Mouse (Mus musculus) forebrain, postnatal 0 days (tissue): ENCODE results near the gene Strip1. TPM values are rescaled to one million over a fixed set of nuclear protein-coding genes. Genes with fewer than 3 reads are reported as not detected.
"Not testable (repeated sequence)": the region's sequence is repeated elsewhere in the genome, so short reads cannot be mapped to it uniquely, and the experiment has no call there.

Experiments used
- ATAC-seq: fragments of 200-750 bp; cut with Nextera tagmentation; 2 replicates; pipeline ENCODE4 v1.8.0; 2017; ENCODE audit warnings: mild to moderate bottlenecking, moderate library complexity
- DNase-seq: peaks from one replicate; pipeline ENCODE4 v3.0.0-alpha.2; 2015
- H3K27ac ChIP-seq: fragments of 300-500 bp; sonication (generic); 2 replicates; pipeline ENCODE4 v1.5.1; 2014; ENCODE audit warnings: low read depth, mild to moderate bottlenecking, antibody characterized with exemption, low read length, moderate library complexity, mixed read lengths
- H3K27me3 ChIP-seq: fragments of 300-500 bp; sonication (generic); 2 replicates; pipeline ENCODE4 v1.6.1; 2014; ENCODE audit warnings: mild to moderate bottlenecking, low read length, mixed read lengths; ENCODE audit not compliant: insufficient read depth
- H3K36me3 ChIP-seq: fragments of 300-500 bp; sonication (generic); 2 replicates; pipeline ENCODE4 v1.6.1; 2014; ENCODE audit warnings: mild to moderate bottlenecking, moderate library complexity; ENCODE audit not compliant: insufficient read depth
- H3K4me1 ChIP-seq: fragments of 300-500 bp; sonication (generic); 2 replicates; pipeline ENCODE4 v1.6.1; 2014; ENCODE audit warnings: antibody characterized with exemption; ENCODE audit not compliant: insufficient read depth
- H3K4me2 ChIP-seq: fragments of 300-500 bp; sonication (generic); 2 replicates; pipeline ENCODE4 v1.6.1; 2014; ENCODE audit warnings: low read depth, mild to moderate bottlenecking, moderate library complexity
- H3K4me3 ChIP-seq: fragments of 300-500 bp; sonication (generic); 2 replicates; pipeline ENCODE4 v1.5.1; 2014; ENCODE audit warnings: low read depth, low read length, mixed read lengths
- H3K9ac ChIP-seq: fragments of 300-500 bp; sonication (generic); 2 replicates; pipeline ENCODE4 v1.6.1; 2014; ENCODE audit warnings: mild to moderate bottlenecking
- H3K9me3 ChIP-seq: fragments of 300-500 bp; sonication (generic); 2 replicates; pipeline ENCODE4 v1.6.1; 2016; ENCODE audit warnings: low read length
- CTCF ChIP-seq: sonication (generic); IDR thresholded peaks from 2 replicates; pipeline ENCODE4 v1.5.1; 2016; ENCODE audit warnings: antibody characterized with exemption, control low read depth, low read depth
- WGBS: fragments of 180-500 bp; shearing (Covaris S2); extraction: QIAGEN DNeasy Blood & Tissue Kit; methylation state at CpG from one replicate; pipeline ENCODE4 v1.1.7; 2014; 5-methylcytosine and 5-hydroxymethylcytosine counted together
- polyA plus RNA-seq: library from polyadenylated mRNA; unstranded; fragments of >200 nt; fragmentation: Nextera tagmentation; extraction: Ambion mirVana; gene quantifications from 2 replicates; pipeline ENCODE4 v1.2.1, GENCODE M21; 2015
- total RNA-seq: library from RNA; depleted of rRNA; stranded (reverse); fragments of >200 nt; gene quantifications from 2 replicates; pipeline ENCODE4 v1.2.3, GENCODE M21; 2014

Strip1 gene
- total and polyA plus RNA-seq, 2 experiments from 2014 or later, result 108 to 135 TPM

DNA sequence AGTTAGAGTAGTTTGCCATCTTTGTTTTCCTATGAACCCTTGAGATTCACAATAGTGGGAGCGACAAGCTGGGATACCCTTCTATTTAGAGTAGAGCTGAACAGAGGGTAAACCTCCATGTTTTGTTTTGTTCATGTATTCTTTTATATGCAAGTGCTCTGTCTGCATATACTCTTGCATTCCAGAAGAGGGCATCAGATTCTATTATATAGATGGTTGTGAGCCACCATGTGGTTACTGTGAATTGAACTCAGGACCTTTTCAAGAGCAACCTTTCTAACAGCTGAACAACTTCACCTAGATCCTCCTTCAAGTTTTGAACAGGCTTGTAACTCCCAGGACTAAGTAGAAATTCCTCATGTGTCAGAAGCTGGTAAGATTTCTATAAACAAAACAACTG is 27.5 kb upstream of the Strip1 start:
- peak; percentile 37 for TF ChIP-seq CTCF
- Histone ChIP-seq H3K4me1 (no peaks in the 10 kb centered on the region), H3K4me3 (no peak overlapping the region), H3K27me3 (no peaks in the 10 kb centered on the region), H3K9ac (no peak overlapping the region), H3K27ac (no peak overlapping the region), H3K36me3 (peaks cover 21% of the 10 kb centered on the region), H3K9me3 (no peaks in the 10 kb centered on the region), H3K4me2 (no peak overlapping the region)
- no peak for ATAC-seq
- no peak for DNase-seq
- WGBS, result 84% methylated on average over 1 of the region's 1 CpGs

DNA sequence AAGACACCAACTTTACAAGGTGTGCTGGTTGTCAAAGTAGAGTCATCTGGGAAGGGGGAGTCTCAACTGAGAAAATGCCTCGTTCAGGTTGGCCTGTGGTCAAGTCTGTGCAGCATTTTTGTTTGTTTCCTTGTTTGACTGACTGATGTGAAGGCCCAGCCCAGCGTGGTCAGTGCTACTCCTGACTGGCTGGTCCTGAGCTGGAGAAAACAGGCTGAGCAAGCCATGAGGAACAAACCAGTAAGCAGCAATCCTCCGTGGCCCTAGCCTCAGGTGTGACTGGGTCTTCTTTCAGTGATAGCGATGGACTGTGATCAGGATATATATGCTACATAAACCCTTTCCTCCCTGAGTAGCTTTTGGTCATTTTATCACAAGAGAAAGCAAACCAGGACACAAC is 25.4 kb upstream of the Strip1 start:
- Histone ChIP-seq H3K9ac (no peak overlapping the region), H3K4me2 (no peak overlapping the region), H3K27ac (no peak overlapping the region), H3K36me3 (peaks cover 8% of the 10 kb centered on the region), H3K4me1 (no peaks in the 10 kb centered on the region), H3K9me3 (no peaks in the 10 kb centered on the region), H3K4me3 (no peak overlapping the region), H3K27me3 (no peaks in the 10 kb centered on the region)
- no peak for TF ChIP-seq CTCF
- no peak for DNase-seq
- no peak for ATAC-seq
- WGBS, result 75% methylated on average over 4 of the region's 4 CpGs

DNA sequence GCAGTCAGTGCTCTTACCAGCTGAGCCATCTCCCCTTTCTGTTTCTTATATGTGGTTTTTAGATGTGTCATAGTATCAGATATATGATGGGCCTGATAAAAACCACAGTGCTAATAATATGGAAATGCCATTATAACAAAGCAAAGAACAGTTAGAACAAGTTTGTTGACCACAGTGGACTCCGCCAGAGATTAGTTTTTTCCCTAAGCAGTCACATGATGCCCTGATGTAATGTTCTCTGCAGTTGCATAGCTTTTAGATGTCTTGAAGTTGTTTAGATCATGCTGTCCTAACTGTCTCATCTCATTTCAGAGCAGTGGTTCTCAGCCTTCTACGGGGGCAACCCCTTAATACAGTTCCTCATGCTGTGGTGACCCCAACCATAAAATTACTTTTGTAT is 24.7 kb upstream of the Strip1 start:
- Histone ChIP-seq H3K4me1 (no peaks in the 10 kb centered on the region), H3K9ac (no peak overlapping the region), H3K4me3 (no peak overlapping the region), H3K36me3 (peaks cover 4% of the 10 kb centered on the region), H3K4me2 (no peak overlapping the region), H3K27me3 (no peaks in the 10 kb centered on the region), H3K27ac (no peak overlapping the region), H3K9me3 (no peaks in the 10 kb centered on the region)
- ATAC-seq, result 0 out of 2 replicates have a peak, but pooled peaks have one; percentile 15
- TF ChIP-seq CTCF, result no peak
- WGBS, result 92% methylated on average over 2 of the region's 2 CpGs
- no peak for DNase-seq

DNA sequence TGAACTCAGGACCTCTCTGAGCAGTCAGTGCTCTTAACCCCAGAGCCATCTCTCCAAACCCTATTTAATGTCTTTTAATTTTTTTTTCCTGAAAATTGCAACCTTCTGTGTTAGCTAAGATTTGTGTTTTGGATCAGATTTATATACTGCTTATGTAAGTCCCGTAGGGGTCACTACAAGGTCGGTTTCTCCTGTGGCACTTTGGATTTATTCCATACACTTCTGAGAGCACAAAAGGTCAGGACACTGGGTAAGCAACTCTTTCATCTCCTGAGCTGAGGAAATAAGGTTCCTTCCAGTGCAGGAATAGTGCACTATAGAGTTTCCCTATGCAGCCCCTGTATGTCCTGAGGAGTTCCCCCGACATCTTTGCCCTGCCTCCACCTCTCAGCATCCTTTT is 24.0 kb upstream of the Strip1 start:
- no peak for ATAC-seq

DNA sequence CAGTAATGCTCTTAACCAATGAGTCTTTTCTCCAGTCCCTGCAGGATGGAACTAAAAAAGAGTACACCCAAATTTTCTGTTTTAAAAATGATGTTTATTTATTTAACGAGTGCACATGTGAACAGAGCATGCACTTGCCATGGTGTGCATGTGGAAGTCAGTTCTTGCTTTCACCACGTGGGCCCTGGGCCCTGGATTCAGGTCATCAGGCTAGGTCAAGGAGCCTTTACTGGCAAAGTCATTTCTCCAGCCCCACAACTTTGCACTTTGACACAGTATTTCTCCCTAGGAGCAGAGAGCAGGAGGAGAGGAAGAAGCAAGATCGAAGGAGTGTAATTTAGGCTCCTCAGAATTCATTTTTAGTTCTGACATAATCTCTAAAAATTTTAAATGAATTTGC is 23.4 kb upstream of the Strip1 start:
- H3K9ac ChIP-seq, result no peak overlapping the region
- no peaks in the 10 kb centered on the region for H3K27me3 ChIP-seq
- DNase-seq, result no peak
- ATAC-seq, result no peak
- no peaks in the 10 kb centered on the region for H3K36me3 ChIP-seq
- H3K4me3 ChIP-seq, result no peak overlapping the region
- no peaks in the 10 kb centered on the region for H3K4me1 ChIP-seq
- H3K27ac ChIP-seq, result no peak overlapping the region
- 82% methylated on average over 3 of the region's 3 CpGs for WGBS
- H3K9me3 ChIP-seq, result no peaks in the 10 kb centered on the region
- no peak overlapping the region for H3K4me2 ChIP-seq
- TF ChIP-seq CTCF, result no peak

More for the DNA sequence above, 24.0 kb upstream of the Strip1 start:
- DNase-seq, result no peak
- Histone ChIP-seq H3K9me3 (no peaks in the 10 kb centered on the region), H3K27ac (no peak overlapping the region), H3K4me1 (no peaks in the 10 kb centered on the region), H3K27me3 (no peaks in the 10 kb centered on the region), H3K4me2 (no peak overlapping the region), H3K4me3 (no peak overlapping the region), H3K9ac (no peak overlapping the region), H3K36me3 (no peaks in the 10 kb centered on the region)
- TF ChIP-seq CTCF, result no peak
- 89% methylated on average over 3 of the region's 3 CpGs for WGBS

DNA sequence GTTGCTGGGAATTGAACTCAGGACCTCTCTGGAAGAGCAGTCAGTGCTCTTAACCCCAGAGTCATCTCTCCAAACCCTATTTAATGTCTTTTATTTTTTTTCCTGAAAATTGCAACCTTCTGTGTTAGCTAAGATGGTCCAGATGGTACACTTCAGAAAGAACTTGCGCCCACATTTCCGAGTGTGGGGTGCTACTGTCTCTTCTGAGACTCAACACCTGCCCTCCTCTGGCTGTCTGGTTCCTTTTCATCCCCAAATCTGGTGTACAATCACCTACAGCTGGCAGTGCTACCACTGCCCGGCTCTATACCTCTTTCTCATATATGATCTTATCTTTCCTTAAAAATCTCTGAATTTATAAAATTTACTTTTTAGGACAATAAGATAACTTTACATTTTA is 21.5 kb upstream of the Strip1 start:
- no peak for TF ChIP-seq CTCF
- Histone ChIP-seq H3K36me3 (no peaks in the 10 kb centered on the region), H3K27ac (no peak overlapping the region), H3K27me3 (no peaks in the 10 kb centered on the region), H3K9me3 (no peaks in the 10 kb centered on the region), H3K4me1 (no peaks in the 10 kb centered on the region), H3K4me3 (no peak overlapping the region), H3K4me2 (no peak overlapping the region), H3K9ac (no peak overlapping the region)
- DNase-seq (no peak), ATAC-seq (no peak)
- WGBS, result 95% methylated on average over 3 of the region's 3 CpGs

DNA sequence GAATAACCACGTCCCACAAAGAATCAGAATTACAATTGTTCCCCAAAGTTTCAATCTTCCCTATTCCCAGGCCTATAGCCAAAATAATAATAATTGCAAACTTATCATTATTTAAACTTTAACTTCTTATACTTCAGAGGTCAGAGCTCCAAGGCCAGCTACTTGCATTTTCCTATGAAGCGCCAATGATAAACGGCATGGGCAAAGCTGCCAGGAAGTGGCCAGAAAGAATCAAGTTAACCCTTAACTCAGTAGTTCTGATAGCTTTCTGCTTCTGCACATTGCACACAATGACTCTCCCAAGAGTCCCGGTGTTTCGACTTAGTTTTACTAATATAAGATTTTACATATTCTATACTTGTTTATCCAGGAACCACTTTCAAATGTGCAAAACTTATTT is 18.8 kb upstream of the Strip1 start:
- ATAC-seq, H3K9ac ChIP-seq, H3K27me3 ChIP-seq, H3K27ac ChIP-seq, DNase-seq, H3K4me1 ChIP-seq, H3K36me3 ChIP-seq, H3K4me3 ChIP-seq, H3K9me3 ChIP-seq, H3K4me2 ChIP-seq: not testable (repeated sequence)
- WGBS, result 73% methylated on average over 5 of the region's 5 CpGs

DNA sequence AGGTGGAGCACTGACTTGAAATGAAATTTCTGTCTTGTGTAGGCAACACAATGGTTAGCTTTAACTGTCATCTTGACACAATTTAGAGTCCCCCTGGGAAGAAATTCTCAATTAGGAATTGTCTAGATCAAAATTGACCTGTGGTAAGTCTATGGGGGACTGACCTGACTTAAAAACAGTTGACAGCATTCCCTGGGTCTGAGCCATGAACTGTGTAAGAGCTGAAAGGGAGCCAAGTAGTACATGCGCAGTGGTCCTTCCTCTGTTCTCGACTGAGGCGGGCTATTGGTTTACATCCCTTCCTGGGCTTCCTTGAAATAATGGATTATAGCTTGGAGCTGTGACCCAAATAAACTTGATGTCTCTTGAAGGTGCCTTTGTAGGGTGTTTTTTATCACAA is 15.5 kb upstream of the Strip1 start:
- Histone ChIP-seq H3K9ac (no peak overlapping the region), H3K9me3 (no peaks in the 10 kb centered on the region), H3K4me1 (no peaks in the 10 kb centered on the region), H3K27me3 (no peaks in the 10 kb centered on the region), H3K4me3 (no peak overlapping the region), H3K27ac (no peak overlapping the region), H3K4me2 (no peak overlapping the region), H3K36me3 (no peaks in the 10 kb centered on the region)
- ATAC-seq (no peak), DNase-seq (no peak)
- 84% methylated on average over 3 of the region's 3 CpGs for WGBS
- TF ChIP-seq CTCF, result no peak
